ENCODE assay signal across 38 mouse cellular contexts in genomic region chr17:26835956-26836355, GRCm38 (mm10). TPM values are rescaled to one million over a fixed set of nuclear protein-coding genes. Genes with fewer than 3 reads are reported as not detected.
DNase-seq lines count a peak whose midpoint lies in the region; ATAC-seq and TF ChIP-seq lines count a peak whose summit lies in the region.
"Had no signal": no experiment of that assay in that cellular context is flagged by ENCODE, and none has a peak within 500 bp of the region (broad histone marks: within the 10 kb centered on the region; RNA-seq: fewer than 3 reads in every experiment).

No protein-coding gene starts in this region.

- H3K4me3 ChIP-seq in heart, embryonic 10.5 days, result peak overlapping the region; percentile 80
- peak overlapping the region; percentile 37 for H3K4me3 ChIP-seq in E14TG2a.4 (replicated peaks; ENCODE audit: low read length)
- H3K4me3 ChIP-seq in heart, embryonic 15.5 days, result peak overlapping the region; percentile 73
- H3K4me3 ChIP-seq: kidney, embryonic 15.5 days; liver, embryonic 12.5 days had no signal

- 33% methylated on average over 8 of the region's 8 CpGs for WGBS in heart, embryonic 10.5 days
- WGBS in heart, embryonic 15.5 days, result 27% methylated on average over 8 of the region's 8 CpGs

- H3K27ac ChIP-seq in heart, embryonic 10.5 days, result peak overlapping the region; percentile 97
- peak overlapping the region; percentile 93 for H3K27ac ChIP-seq in heart, embryonic 15.5 days
- H3K27ac ChIP-seq: hindbrain, embryonic 14.5 days; kidney, embryonic 15.5 days; liver, embryonic 12.5 days had no signal

- peaks cover 14% of the 10 kb centered on the region for H3K4me1 ChIP-seq in heart, embryonic 10.5 days
- peaks cover 68% of the 10 kb centered on the region for H3K4me1 ChIP-seq in E14TG2a.4 (replicated peaks; ENCODE audit: low read depth, low read length)
- peaks cover 18% of the 10 kb centered on the region for H3K4me1 ChIP-seq in heart, embryonic 15.5 days (replicated peaks)
- H3K4me1 ChIP-seq: liver, embryonic 12.5 days had no signal

- H3K27me3 ChIP-seq in heart, embryonic 10.5 days (ENCODE audit: insufficient read depth, poor library complexity, severe bottlenecking), result peaks cover 69% of the 10 kb centered on the region
- H3K27me3 ChIP-seq in E14TG2a.4 (ENCODE audit: insufficient read depth, low read length), result peaks cover 49% of the 10 kb centered on the region
- H3K27me3 ChIP-seq in heart, embryonic 15.5 days, result peaks cover 51% of the 10 kb centered on the region

- peak; percentile 62 for DNase-seq in heart, embryonic 10.5 days (ENCODE audit: low spot score)
- no peak for DNase-seq in heart, postnatal 36 days
- DNase-seq in ES-CJ7 (ENCODE audit: low read depth, low spot score) (peak; percentile 63), MN1 (ENCODE audit: low spot score) (no peak)
- DNase-seq: adrenal gland, postnatal 25 days; cerebellum, adult 18-20 months; cerebellum, postnatal 10 days; gastrocnemius, postnatal 36 days; kidney, adult 18-20 months; kidney, postnatal 25 days; liver, postnatal 0 days; lung, postnatal 36 days; right cerebral cortex, adult 18-20 months; spleen, adult 18-20 months; thymus, adult 18-20 months; thymus, postnatal 25 days had no signal

- H3K36me3 ChIP-seq in heart, embryonic 10.5 days, result peaks cover 72% of the 10 kb centered on the region
- H3K36me3 ChIP-seq in E14TG2a.4 (ENCODE audit: insufficient read depth, low read length), result no peaks in the 10 kb centered on the region
- H3K36me3 ChIP-seq in heart, embryonic 15.5 days, result peaks cover 14% of the 10 kb centered on the region; the same call in 1 of the 2 replicates
- H3K36me3 ChIP-seq: G1E; kidney, embryonic 15.5 days; liver, embryonic 12.5 days had no signal

- peak overlapping the region; percentile 64 for H3K4me2 ChIP-seq in heart, embryonic 15.5 days
- H3K4me2 ChIP-seq: hindbrain, embryonic 14.5 days; kidney, embryonic 15.5 days; liver, embryonic 12.5 days; midbrain, embryonic 11.5 days had no signal

- peak overlapping the region; percentile 88 for H3K9ac ChIP-seq in heart, embryonic 15.5 days
- H3K9ac ChIP-seq: hindbrain, embryonic 14.5 days; kidney, embryonic 15.5 days; liver, embryonic 12.5 days; liver, postnatal 0 days had no signal

- intact Hi-C loops in heart, postnatal 36 days (cut with DNase I), result no loop called here

- 0 out of 2 replicates have a peak, but pooled peaks cover 2% of the 10 kb centered on the region for H3K9me3 ChIP-seq in heart, embryonic 10.5 days
- H3K9me3 ChIP-seq in E14TG2a.4 (ENCODE audit: low read length), result no peaks in the 10 kb centered on the region
- no peaks in the 10 kb centered on the region for H3K9me3 ChIP-seq in heart, embryonic 15.5 days (replicated peaks)
- H3K9me3 ChIP-seq: kidney, embryonic 15.5 days; liver, embryonic 12.5 days had no signal

- no peak for TF ChIP-seq CTCF in E14TG2a.4 (conservative IDR thresholded peaks at IDR 0.05; ENCODE audit: low read length)

- ATAC-seq in heart, embryonic 15.5 days (replicated peaks; ENCODE audit: insufficient number of reproducible peaks, insufficient read depth, low FRiP score, low read depth), result no peak
- ATAC-seq in granulocyte monocyte progenitor cell, adult 5-6 weeks (replicated peaks; ENCODE audit: poor library complexity, severe bottlenecking), result no peak
- ATAC-seq: CD4-positive, CD25-positive, alpha-beta regulatory T cell, adult 4 months; forebrain, embryonic 14.5 days; liver, embryonic 12.5 days; liver, postnatal 0 days; midbrain, embryonic 16.5 days; Patski had no signal

RNA-seq across cellular contexts. Expression of gene Nkx2-5, which starts 8.9 kb away (rescaled TPM):
- polyA plus RNA-seq in heart, embryonic 10.5 days (2016; fragmentation: Nextera tagmentation; extraction: Ambion mirVana), result 146 and 189 TPM in 2 replicates
- 10 to 100 TPM; 80.7 TPM for total RNA-seq in heart, postnatal 36 days (2021)
- polyA plus RNA-seq in heart, embryonic 15.5 days (2015; fragmentation: Nextera tagmentation; extraction: Ambion mirVana), result 131 and 147 TPM in 2 replicates
- total RNA-seq in granulocyte monocyte progenitor cell, adult 5-6 weeks (2014; fragmentation: Nextera tagmentation), result not detected in 2 replicates
- total RNA-seq in granulocyte monocyte progenitor cell, adult 5-6 weeks (2017), result not detected in 2 replicates
- total RNA-seq: adrenal gland, adult 18-20 months; adrenal gland, postnatal 25 days; common myeloid progenitor, adult 5-6 weeks; G1E; gastrocnemius, postnatal 36 days; hematopoietic stem cell, adult 5-6 weeks; layer of hippocampus, adult 18-20 months; layer of hippocampus, postnatal 10 days; left cerebral cortex, adult 8-10 months; left cerebral cortex, postnatal 36 days; megakaryocyte, adult 5-6 weeks had no signal
- polyA plus RNA-seq: brain, embryonic 14.5 days; CD4-positive, CD25-positive, alpha-beta regulatory T cell, adult 4 months; forebrain, embryonic 14.5 days; G1E; hindbrain, embryonic 14.5 days; kidney, embryonic 15.5 days; liver, postnatal 0 days; midbrain, embryonic 11.5 days; midbrain, embryonic 16.5 days; neural tube, embryonic 11.5 days; Patski had no signal

RNA-seq across cellular contexts. Expression of gene Bnip1, which starts 55.1 kb away (rescaled TPM):
- polyA plus RNA-seq in heart, embryonic 10.5 days (2016; fragmentation: Nextera tagmentation; extraction: Ambion mirVana), result 51.1 and 51.6 TPM in 2 replicates
- total RNA-seq in heart, postnatal 36 days (2021), result 10 to 100 TPM; 24.5 to 27.2 TPM
- 51.6 and 53.3 TPM in 2 replicates for polyA plus RNA-seq in heart, embryonic 15.5 days (2015; fragmentation: Nextera tagmentation; extraction: Ambion mirVana)
- 23.5 and 51.0 TPM in 2 replicates for total RNA-seq in granulocyte monocyte progenitor cell, adult 5-6 weeks (2014; fragmentation: Nextera tagmentation)
- total RNA-seq in granulocyte monocyte progenitor cell, adult 5-6 weeks (2017), result 39.2 and 46.8 TPM in 2 replicates

Comparison
In these comparisons a context has a peak if more than half of its experiments do, and no peak if none do; other contexts are left out.
1. DNase-seq: peak in heart, embryonic 10.5 days (single experiment) and ES-CJ7 (single experiment); none in heart, postnatal 36 days (0 of 2) and MN1 (single experiment).
2. RNA of gene Nkx2-5, which starts 8.9 kb away (total RNA-seq): 80.7 TPM in heart, postnatal 36 days; not detected in granulocyte monocyte progenitor cell, adult 5-6 weeks; every median in the first group is over 10 times any median in the second.
3. Peak in every context shown above with its lines, with median percentiles within 50 percentile points of each other: H3K4me3 ChIP-seq.